Mouse (Mus musculus) left cerebral cortex, adult 9 months (tissue): ENCODE data around the gene Car10.

Source experiments
- DNase-seq, 2 experiments: peaks; one replicate each; pipeline ENCODE4 v3.0.0; 2022; ENCODE audit warnings: low spot score in 2 of 2

Gene Car10

GRCm38 (mm10) chr11:93571917-93572641, 474.3 kb downstream of the Car10 start:
- DNase-seq: no peak

- DNase-seq: peak in 1 of 2 experiments; percentile 69
Measured at GRCm38 (mm10) chr11:93577441-93577840, 479.6 kb downstream of the Car10 start.

GRCm38 (mm10) chr11:93579626-93580025, 481.8 kb downstream of the Car10 start:
- DNase-seq: no peak

- DNase-seq: peak in 1 of 2 experiments; percentile 31
Measured at GRCm38 (mm10) chr11:93581326-93581725, 483.5 kb downstream of the Car10 start.

GRCm38 (mm10) chr11:93587788-93588187, 490.0 kb downstream of the Car10 start:
- peak; percentile 52 to 65 for DNase-seq

GRCm38 (mm10) chr11:93590652-93591051, 492.8 kb downstream of the Car10 start:
- no peak for DNase-seq

- DNase-seq: no peak
Measured at GRCm38 (mm10) chr11:93594033-93594432, 496.2 kb downstream of the Car10 start.

- peak in 1 of 2 experiments; percentile 27 for DNase-seq
Measured at GRCm38 (mm10) chr11:93598175-93598574, 500.3 kb downstream of the Car10 start.

- DNase-seq: no peak
Measured at GRCm38 (mm10) chr11:93599755-93600154, 501.9 kb downstream of the Car10 start.

GRCm38 (mm10) chr11:93603575-93603974, 505.7 kb downstream of the Car10 start:
- DNase-seq: no peak

GRCm38 (mm10) chr11:93607111-93607510, 509.3 kb downstream of the Car10 start:
- DNase-seq: no peak

- DNase-seq: peak in 1 of 2 experiments; percentile 23
Measured at GRCm38 (mm10) chr11:93608716-93609115, 510.9 kb downstream of the Car10 start.

- DNase-seq: no peak
Measured at GRCm38 (mm10) chr11:93612071-93612470, 514.2 kb downstream of the Car10 start.

GRCm38 (mm10) chr11:93614851-93615250, 517.0 kb downstream of the Car10 start:
- DNase-seq: no peak

GRCm38 (mm10) chr11:93623605-93624004, 525.8 kb downstream of the Car10 start:
- no peak for DNase-seq

GRCm38 (mm10) chr11:93639410-93639809, 541.6 kb downstream of the Car10 start:
- no peak for DNase-seq

GRCm38 (mm10) chr11:93640954-93641353, 543.1 kb downstream of the Car10 start:
- no peak for DNase-seq

- DNase-seq: no peak
Measured at GRCm38 (mm10) chr11:93642331-93642730, 544.5 kb downstream of the Car10 start.

GRCm38 (mm10) chr11:93643006-93643405, 545.2 kb downstream of the Car10 start:
- no peak for DNase-seq

- DNase-seq: no peak
Measured at GRCm38 (mm10) chr11:93643436-93643835, 545.6 kb downstream of the Car10 start.

GRCm38 (mm10) chr11:93646216-93646615, 548.4 kb downstream of the Car10 start:
- DNase-seq: no peak
